Mouse (Mus musculus) ES-E14 (cell line): ENCODE measurements at regions not wholly inside any gene's neighbourhood (a gene's known extent, or its start where the extent isn't known, plus 50 kb on each side); places are given as distances from the start of the nearest gene placed in this dataset.

Experiments
- HCFC1 ChIP-seq: IDR thresholded peaks from 2 replicates; pipeline ENCODE4 v1.6.1; 2012; ENCODE audit warnings: low read length, inconsistent platforms, borderline replicate concordance; ENCODE audit not compliant: insufficient read depth
- MAFK ChIP-seq: IDR thresholded peaks from 2 replicates; pipeline ENCODE4 v1.6.1; 2014; ENCODE audit warnings: mild to moderate bottlenecking, low read depth, low read length, inconsistent platforms; ENCODE audit not compliant: insufficient read depth
- ZNF384 ChIP-seq: IDR thresholded peaks from 2 replicates; pipeline ENCODE4 v1.6.1; 2012; ENCODE audit warnings: low read depth, low read length, inconsistent platforms

DNA sequence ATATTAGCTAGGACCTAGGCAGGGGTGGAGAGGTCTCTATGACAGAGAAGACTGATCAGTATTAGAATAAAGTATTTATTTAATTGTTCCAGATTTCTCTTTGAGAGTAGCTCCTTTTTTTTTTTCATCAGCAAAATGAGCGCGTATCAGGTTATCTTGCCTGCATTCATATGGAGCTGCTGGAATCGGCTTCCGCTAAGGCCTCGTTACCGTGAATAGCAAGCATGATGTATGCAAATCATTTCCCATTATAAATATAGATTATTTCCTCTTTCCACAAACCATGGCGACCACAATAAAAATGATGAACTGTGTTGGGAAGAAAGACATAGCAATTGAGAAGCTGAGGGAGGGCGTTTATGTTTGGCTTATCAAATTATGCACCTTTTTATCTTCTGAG is 476.7 kb downstream of the Tmem132b start:
- TF ChIP-seq HCFC1 = no peak
- TF ChIP-seq MAFK = no peak
- no peak for TF ChIP-seq ZNF384
